Mouse (Mus musculus) hindlimb bud, embryonic 11.5 days (tissue): ENCODE results near the gene Ube2dnl1.

Source experiments
- DNase-seq: peaks from one replicate; pipeline ENCODE4 v3.0.0-alpha.2; 2012; ENCODE audit warnings: low read depth, low spot score; ENCODE audit errors: extremely low spot score

Ube2dnl1 gene

GRCm38 (mm10) chrX:114904712-114905111 lies at the start of gene Ube2dnl1:
Gene Ube2dnl1 (plus strand): TSS chrX:114905012.
- no peak for DNase-seq

- DNase-seq: no peak
Measured at GRCm38 (mm10) chrX:114895489-114895888, 9.3 kb upstream of the Ube2dnl1 start.

GRCm38 (mm10) chrX:114897506-114897905 lies 7.3 kb upstream of the Ube2dnl1 start:
- no peak for DNase-seq

GRCm38 (mm10) chrX:114903391-114903790 lies 1.4 kb upstream of the Ube2dnl1 start:
- no peak for DNase-seq

- no peak for DNase-seq
Measured at GRCm38 (mm10) chrX:114907282-114907681, 2.5 kb downstream of the Ube2dnl1 start, which contains the start of gene Ube2dnl2. Gene Ube2dnl2 (plus strand): TSS chrX:114907582.

GRCm38 (mm10) chrX:114955066-114955465 lies 50.3 kb downstream of the Ube2dnl1 start:
- DNase-seq: no peak
